Mouse (Mus musculus): ENCODE measurements around the gene Carm1.

DNA sequence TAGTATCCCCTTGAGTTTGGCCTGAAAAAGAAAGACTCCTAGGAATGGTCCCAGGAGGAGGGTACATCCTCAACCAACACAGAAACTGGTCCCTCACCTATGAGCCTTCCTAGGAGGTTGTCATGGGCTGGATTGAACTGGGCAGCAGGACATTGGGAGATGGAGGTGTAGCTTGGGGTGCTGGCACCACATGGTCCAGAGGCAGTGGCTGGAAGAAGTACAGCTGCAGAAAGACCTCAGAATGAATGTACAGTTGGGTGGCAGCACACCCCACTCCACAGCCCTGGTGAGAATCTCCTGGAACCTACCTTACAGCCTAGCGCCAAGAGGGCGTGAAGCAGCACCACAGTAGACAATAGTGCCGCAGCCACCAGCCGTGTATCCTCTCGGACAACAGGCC lies 42.8 kb downstream of the Carm1 start:
- TF ChIP-seq POLR2A (IDR thresholded peaks at IDR 0.05; ENCODE audit: low read depth, low read length) = no peak
- TF ChIP-seq CTCF (IDR thresholded peaks at IDR 0.05; ENCODE audit: extremely low read depth, insufficient read length, insufficient replicate concordance, low read depth, low read length) = no peak
